Mouse (Mus musculus) megakaryocyte, adult 5-6 weeks (primary cell): ENCODE measurements around the gene Zfp566. TPM values are rescaled to one million over a fixed set of nuclear protein-coding genes. Genes with fewer than 3 reads are reported as not detected.
"Not testable (repeated sequence)": the region's sequence is repeated elsewhere in the genome, so short reads cannot be mapped to it uniquely, and the experiment has no call there.

Source experiments
- ATAC-seq: 2 replicates; pipeline ENCODE4 v1.8.0; 2016; ENCODE audit warnings: mild to moderate bottlenecking, inconsistent platforms; ENCODE audit not compliant: poor library complexity, severe bottlenecking
- total RNA-seq, 2 experiments: library from RNA; stranded (forward) in 1 of 2; stranded (reverse) in 1 of 2; fragments of 153-499, 151-499 nt in 1 of 2; fragments of 221-1000, 200-1000 nt in 1 of 2; gene quantifications; 2 replicates each; pipeline versions ENCODE4 v1.2.3 to v1.2.4; 2015 to 2017

The Zfp566 gene
- total RNA-seq (2015) (2.7 and 3.5 TPM in 2 replicates), total RNA-seq (2017) (0.85 and 1.9 TPM in 2 replicates)

GRCm38 (mm10) chr7:30090092-30090969, at the start of gene Zfp566, which contains the start of gene Gm26920:
Zfp566 (minus strand) TSS chr7:30090527.
Gm26920 (minus strand) TSS chr7:30090410.
- ATAC-seq: peak; percentile 87

GRCm38 (mm10) chr7:30136826-30137225, 46.5 kb upstream of the Zfp566 start:
- no peak for ATAC-seq

GRCm38 (mm10) chr7:30132396-30132795, 42.1 kb upstream of the Zfp566 start:
- ATAC-seq: no peak

GRCm38 (mm10) chr7:30129900-30130299, 39.6 kb upstream of the Zfp566 start:
- ATAC-seq: no peak

GRCm38 (mm10) chr7:30122188-30122530, 31.8 kb upstream of the Zfp566 start:
- ATAC-seq: no peak

DNA sequence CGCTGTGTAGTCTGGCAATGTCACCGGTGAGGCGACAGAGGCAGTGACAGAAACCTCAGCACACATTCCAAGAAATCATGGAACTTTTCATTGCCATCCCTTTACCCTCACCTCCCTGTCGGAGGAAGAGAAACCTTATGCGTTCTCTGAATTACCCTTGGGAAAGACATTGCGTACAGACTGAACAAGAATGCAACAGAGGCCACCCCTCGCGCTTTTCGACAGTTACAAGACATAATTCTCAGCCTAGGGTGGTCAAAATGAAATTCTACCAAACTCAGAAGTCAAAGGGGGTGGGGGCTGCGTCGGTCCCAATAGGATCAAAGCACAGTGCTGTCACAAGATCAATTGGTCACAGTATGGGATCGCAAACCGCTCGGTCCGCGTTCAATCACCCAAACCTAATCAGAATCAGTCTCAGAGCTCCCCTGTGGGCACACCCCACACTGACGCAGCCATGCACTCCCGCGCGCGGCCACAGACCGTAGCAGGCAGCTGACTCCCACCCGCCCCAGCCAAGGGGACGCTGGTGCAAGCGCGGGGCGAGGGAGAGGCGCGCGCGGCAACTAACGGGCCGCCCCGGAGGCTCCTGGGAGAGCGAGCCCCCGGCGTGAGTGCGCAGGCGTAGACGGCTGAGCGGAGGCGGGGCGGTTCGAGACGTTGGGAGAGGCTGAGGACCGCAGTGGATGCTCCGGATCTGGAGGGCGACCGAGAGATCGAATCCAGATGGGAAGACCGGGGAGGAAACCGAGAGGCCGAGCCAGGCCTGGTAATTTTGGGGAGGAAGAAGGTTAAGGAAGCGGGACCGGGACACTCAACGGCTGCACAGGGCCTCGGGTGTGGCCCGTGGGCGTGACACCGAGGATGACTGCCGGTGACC, 31.2 kb upstream of the Zfp566 start, which contains the start of gene Zfp382:
TSS of gene Zfp382 (plus strand) at position 635 of the 880 bp plus-strand sequence.
- peak; percentile 98 for ATAC-seq

- not testable (repeated sequence) for ATAC-seq
These were observed 27.6 kb upstream of the Zfp566 start for GRCm38 (mm10) chr7:30117935-30118334.

DNA sequence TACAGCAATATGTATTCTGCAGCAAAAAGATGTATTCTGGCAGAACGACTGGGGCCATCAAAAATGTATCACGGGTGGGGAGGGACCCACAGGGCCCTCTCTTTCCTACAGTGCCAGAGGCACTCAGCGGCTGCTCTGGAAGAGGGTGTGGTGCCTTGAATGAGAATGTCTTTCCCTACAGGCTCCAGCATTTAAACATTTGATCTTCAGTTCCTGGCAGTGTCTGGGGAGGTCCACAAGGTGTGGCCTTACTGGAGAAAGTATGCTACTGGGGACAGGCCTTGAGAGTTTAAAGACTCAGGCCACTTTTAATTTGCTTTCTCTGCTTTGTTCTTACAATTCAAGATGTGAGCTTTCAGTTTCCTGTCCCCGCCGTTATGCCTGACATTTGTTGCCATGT, 25.7 kb upstream of the Zfp566 start:
- ATAC-seq: no peak

DNA sequence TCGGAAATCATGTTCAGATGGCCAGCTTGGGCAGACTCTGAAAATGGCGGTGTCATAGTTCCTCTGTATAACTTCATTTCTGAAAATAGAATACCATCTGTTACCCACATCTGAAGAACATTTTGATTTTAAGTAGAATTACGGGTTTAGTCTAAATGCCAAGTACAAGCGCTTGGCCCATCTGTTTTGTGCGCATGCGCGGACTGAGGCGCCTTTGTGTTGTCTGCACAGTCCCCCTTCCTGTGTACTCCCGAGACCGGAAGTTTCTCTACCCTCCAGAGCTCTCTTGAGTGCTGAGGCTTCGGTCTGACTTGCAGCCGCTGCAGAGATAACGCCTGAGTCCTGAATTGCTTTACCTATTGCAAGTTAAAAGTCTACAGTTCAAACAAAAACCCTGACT, 9.0 kb upstream of the Zfp566 start:
- ATAC-seq: no peak

DNA sequence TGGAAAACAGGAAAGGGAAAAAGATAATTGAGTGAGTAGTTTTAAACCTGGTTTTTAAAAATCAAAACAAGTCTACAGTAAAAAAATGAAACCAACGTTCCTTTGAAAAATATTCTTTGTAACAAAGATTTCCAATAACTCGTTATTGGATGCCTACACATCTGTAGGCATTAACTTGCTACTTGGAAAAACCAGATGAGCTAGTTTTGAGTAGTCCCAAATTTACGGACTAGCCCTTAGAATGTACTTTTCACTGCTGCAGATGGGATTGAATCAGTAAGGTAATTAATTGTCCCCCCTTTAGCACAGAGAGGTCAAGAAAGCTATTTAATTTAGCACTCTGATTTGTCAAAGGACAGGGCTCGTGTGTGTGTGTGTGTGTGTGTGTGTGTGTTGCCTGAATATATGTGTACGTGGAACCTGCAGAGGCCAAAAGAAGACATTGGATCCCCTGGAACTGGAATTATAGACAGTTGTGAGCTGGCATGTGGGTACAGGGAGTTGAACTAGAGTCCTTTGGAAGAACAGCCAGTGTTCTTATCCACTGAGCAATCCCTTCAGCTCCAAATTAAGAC, 5.3 kb upstream of the Zfp566 start:
- ATAC-seq: no peak

- peak; percentile 69 for ATAC-seq
These were observed 4.5 kb upstream of the Zfp566 start, which contains the start of gene Zfp260 for GRCm38 (mm10) chr7:30094646-30095429. Zfp260 (plus strand) TSS chr7:30094777.

- ATAC-seq: no peak
These were observed 3.6 kb upstream of the Zfp566 start for GRCm38 (mm10) chr7:30093918-30094415.

DNA sequence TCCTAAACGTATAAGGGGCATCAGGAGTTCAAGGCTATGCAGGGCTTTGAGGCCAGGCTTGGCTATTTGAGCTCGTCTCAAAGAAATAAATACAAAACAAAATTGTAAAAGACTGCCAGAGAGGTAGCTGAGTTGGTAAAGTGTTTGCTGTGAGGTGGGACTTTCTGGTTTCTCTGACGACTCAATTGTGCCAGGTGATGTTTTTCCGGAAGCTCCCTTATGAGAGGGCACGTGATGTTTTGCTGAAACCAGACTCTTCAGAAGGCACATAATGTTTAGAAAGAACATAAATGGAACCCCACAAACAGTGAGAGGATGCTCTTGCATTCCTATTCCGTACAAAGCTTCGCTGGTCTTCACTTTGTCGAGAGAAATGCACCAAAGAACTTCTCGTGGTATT, 2.3 kb upstream of the Zfp566 start:
- no peak for ATAC-seq

DNA sequence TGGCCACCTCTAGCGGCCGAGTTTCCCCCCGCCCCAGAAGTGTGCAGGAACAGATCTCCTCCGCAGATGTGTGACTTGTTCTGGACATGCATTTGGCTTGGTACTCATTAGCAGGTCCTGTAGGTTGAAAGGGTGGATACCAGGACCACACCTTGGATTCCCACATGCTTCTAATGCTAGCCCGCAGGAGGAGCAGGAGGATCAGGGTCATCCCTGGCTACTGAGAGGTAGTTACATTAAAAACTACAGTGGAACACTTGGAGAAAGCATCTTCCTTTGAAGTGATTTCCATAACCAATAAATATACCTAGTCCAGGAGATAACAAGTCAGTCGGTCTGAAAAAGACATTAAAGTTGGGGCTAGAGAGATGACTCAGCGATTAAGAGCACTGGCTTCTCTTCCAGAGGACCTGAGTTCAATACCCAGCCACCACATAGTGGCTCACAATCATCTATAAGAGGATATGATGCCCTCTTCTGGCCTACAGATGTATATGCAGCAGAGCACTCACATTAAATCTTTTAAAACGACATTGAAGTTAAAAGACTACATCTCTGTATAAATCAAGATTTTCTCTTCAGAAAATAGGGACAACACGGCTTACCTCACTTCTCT, 751 bp upstream of the Zfp566 start:
- ATAC-seq: no peak

GRCm38 (mm10) chr7:30089405-30089804, 922 bp downstream of the Zfp566 start:
- no peak for ATAC-seq

DNA sequence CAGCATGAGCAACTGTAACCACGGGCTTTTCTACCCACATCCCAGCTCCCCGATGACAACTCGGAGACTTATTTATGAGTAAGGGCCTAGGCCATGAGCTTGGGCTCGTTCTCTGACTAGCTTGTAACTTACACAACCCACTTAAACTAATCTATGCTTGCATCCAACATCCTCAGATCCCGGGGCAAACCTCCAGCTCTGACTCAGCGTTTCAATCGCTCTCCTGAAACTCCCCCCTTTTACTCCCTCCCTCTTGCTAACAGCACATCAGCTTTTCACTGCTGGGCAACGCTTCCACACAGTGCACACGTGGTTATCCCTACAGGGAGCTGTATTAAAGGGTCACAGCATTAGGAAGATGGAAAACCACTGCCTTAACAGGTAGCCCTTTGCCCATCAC, 3.8 kb downstream of the Zfp566 start:
- ATAC-seq: no peak

GRCm38 (mm10) chr7:30072146-30073028, 17.9 kb downstream of the Zfp566 start, which contains the start of gene Zfp82:
Zfp82 (minus strand) TSS chr7:30072900.
- peak; percentile 94 for ATAC-seq

DNA sequence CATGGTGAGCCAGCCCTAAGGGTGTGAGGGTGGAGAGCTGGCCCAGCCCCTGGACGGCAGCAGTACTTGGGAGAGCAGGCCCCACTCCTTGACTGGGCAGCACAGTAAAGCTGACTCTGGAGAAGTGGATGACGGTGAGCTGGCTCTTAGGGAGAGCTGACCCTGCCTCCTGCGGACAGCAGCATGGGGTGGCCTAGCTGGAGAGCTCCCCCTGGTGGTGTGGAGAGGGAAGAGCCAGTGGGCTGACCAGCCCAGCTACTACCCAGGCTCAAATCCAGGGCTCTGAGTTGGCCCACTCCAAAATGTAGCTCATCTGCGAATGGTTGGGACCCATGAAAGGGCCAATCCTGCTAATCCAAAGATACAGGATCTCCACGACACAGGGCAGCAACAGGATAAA, 25.7 kb downstream of the Zfp566 start:
- ATAC-seq: no peak

- ATAC-seq: peak; percentile 38; the same call in 1 of the 2 replicates
These were observed 27.8 kb downstream of the Zfp566 start for GRCm38 (mm10) chr7:30062478-30062877.
